Mouse (Mus musculus): ENCODE data around the gene Cic. TPM values are rescaled to one million over a fixed set of nuclear protein-coding genes. Genes with fewer than 3 reads are reported as not detected.

Cic gene
- total and polyA plus RNA-seq, 2 experiments from 2014 or later, result 31.9 to 145 TPM

GRCm38 (mm10) chr7:25221102-25221883 lies 46.2 kb upstream of the Cic start, which contains the start of gene Zfp526:
Zfp526 (plus strand) TSS chr7:25221425.
- under 1% methylated on average over 42 of the region's 45 CpGs for WGBS

GRCm38 (mm10) chr7:25222275-25222967 lies 45.1 kb upstream of the Cic start:
- peak overlapping the region; percentile 89 for H3K4me2 ChIP-seq (ENCODE audit: low read depth, low read length, poor library complexity, severe bottlenecking)
- H3K27ac ChIP-seq (ENCODE audit: low read depth, low read length), result no peak overlapping the region
- H3K9me3 ChIP-seq (ENCODE audit: low read length), result no peaks in the 10 kb centered on the region
- H3K9ac ChIP-seq (replicated peaks; ENCODE audit: low read length, poor library complexity, severe bottlenecking), result no peak overlapping the region
- peak overlapping the region; percentile 75; the same call in 1 of the 2 replicates for H3K4me3 ChIP-seq (ENCODE audit: low read depth, low read length)
- H3K27me3 ChIP-seq (ENCODE audit: insufficient read depth, low read length), result no peaks in the 10 kb centered on the region
- 87% methylated on average over 10 of the region's 10 CpGs for WGBS
- no peak for TF ChIP-seq CTCF (IDR thresholded peaks at IDR 0.05)
- peaks cover 36% of the 10 kb centered on the region for H3K36me3 ChIP-seq (ENCODE audit: insufficient read depth, low read length)
- peaks cover 10% of the 10 kb centered on the region for H3K4me1 ChIP-seq (ENCODE audit: insufficient read depth, low read length)
- DNase-seq (ENCODE audit: low spot score) (no peak), ATAC-seq (ENCODE audit: low FRiP score) (no peak)

More at GRCm38 (mm10) chr7:25221102-25221883, 46.2 kb upstream of the Cic start, which contains the start of gene Zfp526:
- Histone ChIP-seq H3K4me2 (ENCODE audit: low read depth, low read length, poor library complexity, severe bottlenecking) (peak within 1 kb of the TSS; percentile 89), H3K27me3 (ENCODE audit: insufficient read depth, low read length) (no peaks in the 10 kb centered on the region), H3K9me3 (ENCODE audit: low read length) (no peaks in the 10 kb centered on the region), H3K36me3 (ENCODE audit: insufficient read depth, low read length) (peaks cover 27% of the 10 kb centered on the region), H3K9ac (replicated peaks; ENCODE audit: low read length, poor library complexity, severe bottlenecking) (peak within 1 kb of the TSS; percentile 50), H3K4me3 (ENCODE audit: low read depth, low read length) (peak within 1 kb of the TSS; percentile 75), H3K27ac (ENCODE audit: low read depth, low read length) (peak within 1 kb of the TSS; percentile 72), H3K4me1 (ENCODE audit: insufficient read depth, low read length) (peaks cover 10% of the 10 kb centered on the region)
- peak; percentile 47 for TF ChIP-seq CTCF (IDR thresholded peaks at IDR 0.05)
- DNase-seq (ENCODE audit: low spot score) (peak; percentile 100), ATAC-seq (ENCODE audit: low FRiP score) (peak; percentile 95)

- no peaks in the 10 kb centered on the region for H3K4me1 ChIP-seq (ENCODE audit: insufficient read depth, low read length)
- no peak overlapping the region for H3K4me2 ChIP-seq (ENCODE audit: low read depth, low read length, poor library complexity, severe bottlenecking)
- H3K27me3 ChIP-seq (ENCODE audit: insufficient read depth, low read length), result no peaks in the 10 kb centered on the region
- H3K4me3 ChIP-seq (ENCODE audit: low read depth, low read length), result no peak overlapping the region
- H3K9ac ChIP-seq (replicated peaks; ENCODE audit: low read length, poor library complexity, severe bottlenecking), result no peak overlapping the region
- H3K36me3 ChIP-seq (ENCODE audit: insufficient read depth, low read length), result peaks cover 82% of the 10 kb centered on the region
- TF ChIP-seq CTCF (IDR thresholded peaks at IDR 0.05), result no peak
- 100% methylated on average over 1 of the region's 1 CpGs for WGBS
- DNase-seq (ENCODE audit: low spot score), result no peak
- no peaks in the 10 kb centered on the region for H3K9me3 ChIP-seq (ENCODE audit: low read length)
- ATAC-seq (ENCODE audit: low FRiP score), result no peak
- H3K27ac ChIP-seq (ENCODE audit: low read depth, low read length), result no peak overlapping the region
Measured at GRCm38 (mm10) chr7:25227523-25228300, 39.8 kb upstream of the Cic start.

GRCm38 (mm10) chr7:25230690-25231285 lies 36.7 kb upstream of the Cic start:
- Histone ChIP-seq H3K27ac (ENCODE audit: low read depth, low read length) (no peak overlapping the region), H3K36me3 (ENCODE audit: insufficient read depth, low read length) (peaks cover 71% of the 10 kb centered on the region), H3K4me3 (ENCODE audit: low read depth, low read length) (no peak overlapping the region), H3K27me3 (ENCODE audit: insufficient read depth, low read length) (no peaks in the 10 kb centered on the region), H3K4me2 (ENCODE audit: low read depth, low read length, poor library complexity, severe bottlenecking) (no peak overlapping the region), H3K9ac (replicated peaks; ENCODE audit: low read length, poor library complexity, severe bottlenecking) (no peak overlapping the region), H3K9me3 (ENCODE audit: low read length) (no peaks in the 10 kb centered on the region), H3K4me1 (ENCODE audit: insufficient read depth, low read length) (0 out of 2 replicates have a peak, but pooled peaks cover 2% of the 10 kb centered on the region)
- WGBS, result 90% methylated on average over 9 of the region's 9 CpGs
- DNase-seq (ENCODE audit: low spot score) (no peak), ATAC-seq (ENCODE audit: low FRiP score) (no peak)
- no peak for TF ChIP-seq CTCF (IDR thresholded peaks at IDR 0.05)

- DNase-seq (ENCODE audit: low spot score), result no peak
Measured at GRCm38 (mm10) chr7:25232101-25232648, 35.3 kb upstream of the Cic start.

More at GRCm38 (mm10) chr7:25232101-25232648, 35.3 kb upstream of the Cic start:
- H3K36me3 ChIP-seq (ENCODE audit: insufficient read depth, low read length), result peaks cover 59% of the 10 kb centered on the region
- H3K9me3 ChIP-seq (ENCODE audit: low read length), result no peaks in the 10 kb centered on the region
- no peak overlapping the region for H3K4me2 ChIP-seq (ENCODE audit: low read depth, low read length, poor library complexity, severe bottlenecking)
- H3K9ac ChIP-seq (replicated peaks; ENCODE audit: low read length, poor library complexity, severe bottlenecking), result no peak overlapping the region
- peaks cover 10% of the 10 kb centered on the region; the same call in 1 of the 2 replicates for H3K4me1 ChIP-seq (ENCODE audit: insufficient read depth, low read length)
- 56% methylated on average over 5 of the region's 5 CpGs for WGBS
- no peak overlapping the region for H3K4me3 ChIP-seq (ENCODE audit: low read depth, low read length)
- no peak for ATAC-seq (ENCODE audit: low FRiP score)
- peak; percentile 57 for TF ChIP-seq CTCF (IDR thresholded peaks at IDR 0.05)
- H3K27ac ChIP-seq (ENCODE audit: low read depth, low read length), result no peak overlapping the region
- H3K27me3 ChIP-seq (ENCODE audit: insufficient read depth, low read length), result no peaks in the 10 kb centered on the region
